Mouse (Mus musculus) heart, postnatal 0 days (tissue): ENCODE data around the gene Tmem74b.

Experiments
- CTCF ChIP-seq: IDR thresholded peaks from 2 replicates; pipeline ENCODE4 v1.5.1; 2016; ENCODE audit warnings: antibody characterized with exemption, control low read depth, low read depth
- EP300 ChIP-seq: IDR thresholded peaks from 2 replicates; pipeline ENCODE4 v1.6.1; 2016; ENCODE audit warnings: antibody characterized with exemption, low read depth

DNA sequence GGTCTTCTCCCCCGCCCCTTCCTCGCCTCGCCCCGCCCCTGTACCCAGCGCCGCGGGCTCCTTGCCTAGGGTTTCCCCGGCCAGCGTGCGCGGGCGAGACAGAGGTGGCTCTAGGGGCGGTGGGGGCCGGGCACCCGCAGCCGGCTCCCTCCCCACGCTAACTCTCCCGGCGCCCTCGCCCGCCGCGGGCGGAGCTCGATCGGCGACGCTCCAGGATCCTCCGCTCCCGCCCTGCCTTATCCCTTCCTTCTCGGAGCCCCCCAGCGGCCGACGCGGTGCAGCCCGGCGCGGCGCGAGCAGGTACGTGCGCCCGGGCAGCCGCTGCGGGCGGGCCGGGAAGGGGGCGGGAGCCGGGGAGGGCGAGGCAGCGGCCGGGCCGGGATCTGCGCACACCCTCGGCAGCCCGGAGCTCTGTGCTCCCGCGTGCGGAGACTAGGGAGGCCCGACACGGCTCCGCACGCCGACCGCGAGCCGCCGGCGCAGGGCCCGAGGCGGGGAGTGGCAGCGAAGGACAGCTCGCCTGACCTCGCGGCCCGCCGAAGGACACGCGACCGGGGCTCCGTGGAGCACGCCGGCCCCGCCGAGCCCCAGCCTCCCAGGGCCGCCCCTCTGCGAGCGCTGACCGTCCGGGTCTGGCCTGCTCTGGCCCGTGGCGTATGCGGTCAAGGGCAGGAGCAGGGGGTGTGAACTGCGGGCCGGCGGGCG, 490 bp downstream of the Tmem74b start:
- 0 out of 2 replicates have a peak, but pooled peaks have one; percentile 12 for TF ChIP-seq CTCF
- no peak for TF ChIP-seq EP300
